Mouse (Mus musculus) heart, adult 11 months (tissue): ENCODE results near the gene Gm10037.
"Not testable (repeated sequence)": the region's sequence is repeated elsewhere in the genome, so short reads cannot be mapped to it uniquely, and the experiment has no call there.

Experiments
- DNase-seq: peaks from one replicate; pipeline ENCODE4 v3.0.0; 2022

Gene Gm10037

DNA sequence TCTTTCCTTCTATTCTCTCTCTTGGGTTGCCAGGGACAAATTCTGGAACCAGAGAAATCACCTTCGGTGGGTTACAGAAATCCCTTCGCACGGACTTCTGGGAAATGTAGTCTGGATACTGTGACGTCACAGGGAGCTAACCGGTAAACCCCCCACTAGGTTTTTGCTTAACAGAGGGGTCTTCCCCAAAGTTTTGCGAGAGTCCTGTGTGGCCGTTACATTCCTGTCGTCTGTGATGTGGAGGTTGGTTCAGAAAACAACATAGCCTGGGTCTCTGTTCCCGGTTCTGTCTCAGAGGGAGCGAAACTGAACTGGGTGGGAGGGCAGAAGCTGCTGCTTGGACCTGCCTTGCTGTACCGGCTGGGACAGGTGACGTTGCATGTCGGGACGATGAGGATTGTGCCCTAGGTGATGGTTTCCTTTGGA, at the start of gene Gm10037:
Gene Gm10037 (plus strand): TSS at position 196 of the 426 bp plus-strand sequence.
- peak; percentile 93 for DNase-seq

DNA sequence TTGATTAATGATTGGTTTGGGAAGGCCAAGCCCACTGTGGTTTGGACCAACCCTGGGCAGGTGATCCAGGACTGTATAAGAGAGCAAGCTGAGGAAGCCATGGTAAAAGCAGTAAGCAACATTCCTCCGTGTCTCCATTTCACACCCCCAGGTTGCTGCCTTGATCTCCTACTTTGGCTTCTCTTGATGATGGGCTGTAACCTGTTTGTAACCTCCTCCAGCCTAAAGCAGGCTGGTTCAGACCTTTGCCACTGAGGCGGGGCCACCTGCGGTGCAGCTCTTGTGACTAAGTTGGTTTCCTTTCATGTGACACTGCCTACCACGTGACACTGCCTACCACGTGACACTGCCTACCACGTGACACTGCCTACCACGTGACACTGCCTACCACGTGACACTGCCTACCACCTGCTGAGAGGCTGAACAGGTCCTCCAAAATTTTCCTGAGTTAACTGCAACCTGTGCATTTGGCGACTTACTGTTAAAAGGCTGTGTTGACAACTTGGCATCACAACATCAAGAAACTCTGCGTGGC, 38.9 kb upstream of the Gm10037 start:
- DNase-seq: peak; percentile 68

DNA sequence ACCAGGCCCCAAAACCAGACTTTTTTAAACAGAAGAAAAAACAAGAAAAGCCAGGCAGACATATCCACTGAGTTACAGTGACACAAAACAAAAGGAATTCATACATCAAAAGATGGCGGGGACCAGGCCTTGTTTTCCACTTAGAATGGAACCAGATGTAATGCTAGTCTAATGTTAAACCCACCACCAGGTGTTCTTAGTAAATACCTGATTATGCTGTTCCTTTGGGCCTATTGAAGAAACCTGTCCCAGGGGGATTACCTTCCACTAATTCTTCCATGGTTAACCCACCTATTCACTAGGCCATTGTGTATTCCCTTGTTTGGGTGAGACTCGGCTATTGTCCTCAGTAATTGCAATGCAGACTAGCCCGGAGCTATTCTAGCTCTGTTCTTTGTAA, 32.3 kb upstream of the Gm10037 start:
- no peak for DNase-seq

DNA sequence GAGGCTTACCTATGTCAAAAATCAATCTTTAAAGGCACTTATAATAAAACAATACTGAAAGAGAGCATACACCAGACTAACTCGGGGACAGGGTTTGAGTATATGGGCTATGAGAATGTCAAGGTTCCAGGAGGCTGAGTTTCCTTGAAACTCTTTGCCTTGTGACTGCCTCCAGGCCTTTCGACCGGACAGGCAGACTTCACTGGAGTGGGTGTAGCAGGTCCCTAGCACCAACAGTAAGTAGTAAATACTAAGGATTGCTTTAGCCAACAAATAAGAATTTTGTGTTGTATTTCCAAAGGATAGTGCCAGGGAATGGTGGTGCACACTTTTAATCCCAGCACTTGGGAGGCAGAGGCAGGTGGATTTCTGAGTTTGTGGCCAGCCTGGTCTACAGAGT, 31.8 kb upstream of the Gm10037 start:
- not testable (repeated sequence) for DNase-seq

DNA sequence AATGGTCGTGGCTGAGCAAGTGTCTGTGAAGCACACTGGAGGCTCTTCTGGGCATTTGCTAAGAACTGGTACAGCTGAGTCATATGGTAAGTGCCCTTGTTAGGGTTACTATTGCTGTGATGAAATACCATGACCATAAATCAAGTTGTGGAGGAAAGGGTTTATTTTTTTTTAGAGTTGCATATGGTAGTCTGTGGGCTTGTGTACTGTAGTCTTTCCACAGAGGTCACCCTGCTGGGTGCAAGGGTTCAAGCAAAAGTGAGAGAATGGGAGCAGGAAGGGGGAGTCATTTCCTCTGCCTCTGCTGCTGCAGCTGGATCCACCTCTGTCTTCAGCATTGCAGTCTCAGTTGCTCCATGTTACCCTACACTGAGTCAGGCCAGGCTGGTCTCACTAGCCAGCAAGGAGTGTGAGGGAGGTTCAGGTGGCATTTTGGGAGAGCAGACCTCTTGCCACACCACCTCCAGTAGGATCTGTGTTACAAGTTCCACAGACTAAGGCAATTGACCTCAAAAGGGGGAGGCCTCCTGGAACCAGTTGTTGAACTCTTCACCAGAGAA, 19.2 kb upstream of the Gm10037 start:
- peak; percentile 60 for DNase-seq

DNA sequence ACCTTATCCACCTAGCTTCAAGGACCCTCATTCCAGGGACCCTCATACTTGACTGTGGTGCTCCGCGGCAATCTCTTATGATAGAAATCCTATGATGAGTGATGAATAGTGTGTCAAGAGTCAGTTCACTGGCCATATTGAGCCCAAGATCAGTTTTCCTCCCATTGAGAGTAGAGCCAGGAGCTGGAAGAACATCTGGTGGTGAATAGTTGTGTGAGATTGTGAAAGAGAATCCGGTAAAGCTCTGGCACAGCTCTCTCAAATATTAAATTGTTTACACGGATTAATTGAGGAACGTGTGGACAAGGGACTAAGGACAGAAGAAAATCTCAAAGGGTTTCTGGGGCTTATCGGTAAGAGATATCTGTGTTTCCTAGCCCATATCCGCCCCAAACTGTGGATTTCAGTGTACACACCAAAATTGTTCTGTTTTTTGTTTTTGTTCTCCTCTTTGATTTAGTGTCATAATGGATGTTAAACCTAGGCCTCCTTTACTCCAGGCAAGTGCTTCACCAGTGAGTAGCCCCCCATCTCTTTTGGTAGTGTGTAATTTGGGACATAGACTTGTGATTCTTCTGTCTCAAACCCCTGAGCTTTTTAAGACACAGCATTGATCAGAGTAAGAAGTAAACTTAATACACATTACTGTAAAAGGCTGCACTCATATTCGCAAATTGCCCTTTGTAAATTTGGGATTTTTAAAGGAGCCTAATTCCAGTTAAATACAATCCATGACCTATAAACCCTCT, 17.8 kb upstream of the Gm10037 start:
- DNase-seq: peak; percentile 36

DNA sequence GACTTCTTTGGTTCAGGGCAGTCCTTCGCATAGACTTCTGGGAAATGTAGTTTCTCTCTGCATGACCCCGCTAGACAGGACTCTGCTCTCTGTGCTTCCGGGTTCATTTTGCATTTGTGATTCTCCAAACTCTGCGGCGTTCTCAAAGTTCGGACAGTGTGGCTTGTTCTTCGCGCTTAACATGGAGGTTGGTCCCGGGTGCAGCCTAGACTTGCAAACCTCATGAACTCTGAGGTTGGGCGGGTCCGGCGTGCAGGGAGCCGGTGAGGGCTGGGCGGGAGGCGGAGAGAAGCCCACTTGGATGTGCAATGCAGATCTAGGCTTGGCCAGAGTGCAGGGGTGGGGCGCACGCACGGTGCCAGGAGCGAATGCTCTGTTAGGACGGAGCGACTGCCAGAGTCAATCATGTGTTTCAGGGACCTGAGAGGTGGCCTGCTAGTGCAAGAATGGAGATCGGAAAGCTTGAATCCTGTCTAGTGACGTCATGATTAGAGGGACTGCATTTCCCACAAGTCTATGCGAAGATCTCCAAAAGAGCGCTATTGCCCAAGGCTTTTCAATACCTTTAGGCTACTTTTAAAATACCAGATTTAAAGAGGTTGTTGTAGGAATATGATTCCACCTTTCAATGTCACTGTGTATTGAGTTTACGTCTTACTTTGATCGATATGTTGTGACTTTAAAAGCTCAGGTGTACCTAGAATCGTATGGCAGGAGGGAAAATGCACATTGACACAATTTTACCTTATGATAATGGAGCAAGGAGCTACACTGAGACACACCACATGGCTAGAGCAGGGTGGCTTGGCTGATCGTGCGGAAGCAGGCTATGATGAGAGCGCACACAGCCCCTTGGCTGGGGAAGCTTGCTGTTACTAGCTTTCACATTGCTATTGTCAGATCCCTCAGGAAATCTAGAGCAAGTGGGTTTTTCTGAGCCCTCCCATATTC, 16.9 kb upstream of the Gm10037 start, which contains the start of gene Zfp273:
Gene Zfp273 (plus strand): TSS at position 31 of the 951 bp plus-strand sequence.
- peak; percentile 98 for DNase-seq

DNA sequence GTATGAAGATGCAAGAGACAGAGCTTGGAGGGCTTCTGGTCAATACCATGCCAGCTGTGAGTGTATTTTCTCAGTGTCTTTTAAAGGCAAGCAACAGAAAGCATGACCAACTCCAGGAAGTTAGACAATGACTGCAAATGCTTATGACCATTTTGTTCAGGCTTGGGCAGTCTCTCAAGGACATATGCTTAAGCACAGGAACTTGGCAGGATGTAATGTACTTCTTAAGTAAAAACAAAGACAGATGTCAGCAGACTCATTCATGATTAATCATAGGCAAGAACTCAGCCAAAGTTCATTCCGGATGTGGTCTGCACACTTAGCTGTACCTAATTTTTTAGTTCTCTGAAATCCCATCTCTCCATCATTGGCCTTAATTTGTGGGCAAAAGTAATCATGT, 12.3 kb upstream of the Gm10037 start:
- peak; percentile 3 for DNase-seq

DNA sequence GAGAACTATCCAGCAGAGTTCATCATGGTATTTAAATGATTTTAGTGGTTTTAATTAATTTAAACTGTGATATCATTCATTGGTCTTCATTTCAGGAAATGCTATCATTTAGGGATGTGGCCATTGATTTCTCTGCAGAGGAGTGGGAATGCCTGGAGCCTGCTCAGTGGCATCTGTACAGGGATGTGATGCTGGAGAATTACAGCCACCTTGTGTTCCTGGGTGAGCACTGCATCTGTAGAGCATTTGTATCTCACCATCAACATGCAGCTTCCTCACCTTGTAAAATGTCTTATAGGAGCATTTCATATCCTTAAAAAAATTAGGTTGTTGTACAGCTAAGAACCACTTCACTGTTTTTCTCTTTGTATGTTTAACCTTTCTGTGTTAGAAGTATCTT, 2.2 kb downstream of the Gm10037 start:
- not testable (repeated sequence) for DNase-seq

DNA sequence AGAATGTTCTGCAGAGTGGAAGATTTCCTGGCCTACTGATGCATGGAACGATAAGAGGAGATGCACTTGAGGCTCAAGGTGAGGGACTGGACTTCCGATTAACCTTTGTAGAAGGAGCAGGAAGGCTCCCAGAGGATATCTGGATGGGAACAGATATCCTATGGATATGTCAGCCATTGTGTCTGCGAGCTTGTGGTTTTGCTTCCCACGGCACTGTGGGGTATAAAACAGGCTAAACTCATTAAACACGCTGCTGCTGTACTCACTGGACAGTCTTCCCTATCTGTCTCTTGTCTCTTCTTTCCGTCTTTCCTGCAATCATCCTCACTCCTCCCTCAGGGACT, 12.8 kb downstream of the Gm10037 start:
- no peak for DNase-seq

DNA sequence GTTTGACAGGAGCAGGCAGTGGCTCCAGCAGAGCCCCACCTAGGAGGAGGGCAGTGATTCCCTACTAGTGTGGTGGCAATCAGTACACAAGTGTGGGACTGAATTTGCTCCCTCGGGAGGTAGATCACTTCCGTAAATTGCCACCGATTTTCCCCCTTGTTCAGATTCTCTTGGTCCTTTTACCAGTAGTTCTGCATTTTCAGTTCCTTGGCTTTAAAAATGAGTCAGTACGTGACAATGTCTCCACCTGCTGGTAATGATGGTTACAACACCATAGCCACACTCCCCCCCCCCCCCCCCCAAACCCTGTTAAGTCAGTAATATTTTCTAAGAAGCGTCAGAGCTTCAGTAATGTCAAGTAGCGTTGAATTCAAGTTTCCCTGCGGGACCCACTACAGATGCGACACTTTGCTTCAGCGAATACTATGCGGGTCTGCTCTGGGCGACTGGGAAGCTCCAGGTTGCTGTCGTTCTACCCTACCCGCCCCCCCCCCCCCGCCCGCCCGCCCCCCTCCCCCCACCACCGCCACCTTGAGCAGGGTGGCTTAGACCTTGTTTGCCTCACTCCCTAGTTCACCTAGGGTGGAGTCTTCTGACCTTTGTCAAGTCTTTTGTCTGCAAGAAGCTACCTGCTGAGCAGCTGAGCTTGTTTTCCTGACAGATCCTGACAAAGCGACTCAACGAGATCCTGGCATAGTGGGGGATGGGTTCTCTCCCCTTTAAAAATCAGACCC, 13.4 kb downstream of the Gm10037 start:
- DNase-seq: peak; percentile 93

DNA sequence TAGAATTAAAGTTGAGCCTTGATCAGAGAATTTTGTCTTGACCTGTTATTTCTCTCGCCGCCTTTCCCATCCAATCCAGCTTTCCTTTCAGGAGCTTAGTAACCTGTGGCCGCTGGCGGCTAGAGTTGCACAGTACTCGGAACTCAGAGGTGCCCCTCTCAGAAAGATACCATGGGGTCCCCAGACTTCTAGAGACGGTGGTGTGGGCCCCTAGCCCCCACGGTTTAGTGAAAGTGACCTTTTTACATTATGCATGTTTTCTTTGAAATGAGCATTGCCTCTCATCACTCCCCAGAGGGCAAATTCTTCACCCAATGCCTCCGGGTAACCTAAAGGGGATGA, 13.9 kb downstream of the Gm10037 start:
- no peak for DNase-seq

DNA sequence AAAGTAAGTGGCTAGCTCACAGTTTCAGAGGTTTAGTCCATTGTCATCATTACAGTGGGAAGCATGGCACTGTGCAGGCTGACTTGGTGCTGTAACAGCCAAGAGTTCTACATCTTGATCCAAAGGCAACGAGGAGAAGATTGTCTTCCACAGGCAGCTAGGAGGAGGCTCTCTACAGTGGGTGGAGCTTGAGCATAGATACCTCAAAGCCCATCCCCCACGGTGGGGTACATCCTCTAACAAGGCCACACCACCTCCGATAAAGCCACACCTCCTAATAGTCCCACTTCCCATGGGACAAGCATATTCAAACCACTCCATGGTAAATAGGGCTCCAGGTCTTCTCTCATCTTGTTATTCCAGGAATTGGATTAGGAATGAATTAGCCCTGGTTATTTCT, 19.5 kb downstream of the Gm10037 start:
- DNase-seq: no peak

DNA sequence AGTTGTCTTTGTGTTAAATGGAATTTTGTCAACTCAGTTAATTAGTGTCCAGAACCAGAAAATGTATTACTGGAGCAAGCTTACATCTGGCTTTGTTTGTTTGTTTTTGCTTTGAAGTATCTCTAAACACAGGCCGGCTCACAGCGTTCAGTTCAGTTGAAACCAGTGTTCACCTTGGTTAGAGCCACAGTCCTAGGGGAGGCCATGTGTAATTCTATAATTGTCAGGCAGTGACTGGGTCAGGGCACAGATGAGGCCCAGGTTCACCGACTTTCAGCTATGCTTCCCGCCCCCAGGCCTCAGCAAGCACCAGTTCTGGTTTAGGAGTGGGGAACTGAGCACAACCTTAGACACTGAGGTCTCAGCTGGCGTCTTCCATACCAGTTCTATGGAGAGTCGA, 22.2 kb downstream of the Gm10037 start:
- DNase-seq: no peak

DNA sequence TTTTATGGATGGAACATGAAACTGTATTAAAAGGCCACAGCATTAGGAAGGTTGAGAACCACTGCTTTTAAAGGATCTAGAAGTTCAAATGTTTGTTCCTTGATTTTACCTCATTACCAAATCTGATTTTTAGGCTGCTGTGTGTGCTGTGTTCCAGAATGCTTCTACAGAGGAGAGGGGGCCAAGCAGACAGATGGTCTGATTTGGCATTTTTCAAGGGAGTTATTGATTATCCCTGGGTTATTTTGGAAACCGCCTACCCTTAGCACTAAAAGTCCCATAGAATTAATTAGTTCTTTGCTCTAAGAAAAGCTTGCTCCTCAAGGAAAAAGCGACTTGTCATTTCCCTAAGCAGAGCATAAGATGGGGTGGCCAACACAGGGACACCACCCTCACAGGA, 23.1 kb downstream of the Gm10037 start:
- DNase-seq: no peak

DNA sequence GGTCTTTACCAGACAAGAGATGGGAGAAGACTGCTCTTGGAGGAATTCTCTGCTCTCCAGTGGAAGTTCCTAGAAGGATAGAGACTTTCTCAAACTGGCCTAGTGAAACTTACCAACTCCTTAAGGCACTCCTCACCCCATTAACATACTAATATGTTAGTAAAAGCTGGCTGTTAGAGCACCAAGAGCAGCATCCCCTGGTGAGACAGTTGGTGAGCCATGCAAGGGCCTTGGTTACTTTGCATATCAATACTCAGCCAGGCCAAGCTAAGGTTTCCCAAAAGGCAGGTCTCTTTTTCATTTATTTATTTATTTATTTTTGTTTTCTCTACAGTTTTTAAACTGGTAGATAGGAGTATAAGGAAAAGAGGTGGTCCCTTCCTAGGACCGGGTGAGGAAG, 26.4 kb downstream of the Gm10037 start:
- DNase-seq: no peak

DNA sequence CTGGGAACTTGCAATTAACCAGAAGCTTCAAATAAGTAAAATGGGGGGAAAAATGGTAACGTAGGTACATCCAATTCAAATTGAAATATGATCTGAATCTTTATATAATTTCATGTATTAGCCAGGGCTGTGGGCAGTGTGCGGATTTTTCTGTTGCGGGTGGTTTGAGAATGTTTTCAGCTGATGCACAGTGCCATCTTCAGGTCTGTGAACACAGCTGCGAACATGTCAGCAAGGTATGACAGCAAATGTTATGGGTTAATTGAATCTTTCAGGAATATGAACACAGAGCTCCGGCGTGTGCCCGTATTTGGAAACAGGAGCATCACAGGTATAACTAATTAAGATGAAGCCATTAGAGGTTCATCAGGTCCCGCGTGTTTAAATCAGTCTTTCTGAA, 31.6 kb downstream of the Gm10037 start:
- DNase-seq: no peak

DNA sequence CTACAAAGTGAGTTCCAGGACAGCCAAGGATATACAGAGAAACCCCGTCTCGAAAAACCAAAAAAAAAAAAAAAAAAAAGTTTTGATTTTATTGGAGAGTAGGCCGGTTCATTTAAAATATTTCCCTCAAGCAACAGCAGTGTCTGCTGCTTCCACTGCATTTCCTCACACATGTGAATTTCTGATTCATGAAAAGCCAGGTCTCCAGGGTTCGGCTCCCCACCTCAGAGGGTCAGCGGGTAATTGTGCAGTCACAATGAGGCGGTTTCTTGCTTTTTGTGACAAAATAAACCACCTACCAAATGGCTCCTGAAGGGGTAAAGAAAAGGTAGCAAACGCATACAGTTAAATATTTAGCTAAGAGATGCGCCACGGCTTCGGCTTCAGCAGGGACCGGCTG, 32.1 kb downstream of the Gm10037 start, which contains the start of gene BC048507:
Gene BC048507 (plus strand): TSS at position 301 of the 400 bp plus-strand sequence.
- no peak for DNase-seq

DNA sequence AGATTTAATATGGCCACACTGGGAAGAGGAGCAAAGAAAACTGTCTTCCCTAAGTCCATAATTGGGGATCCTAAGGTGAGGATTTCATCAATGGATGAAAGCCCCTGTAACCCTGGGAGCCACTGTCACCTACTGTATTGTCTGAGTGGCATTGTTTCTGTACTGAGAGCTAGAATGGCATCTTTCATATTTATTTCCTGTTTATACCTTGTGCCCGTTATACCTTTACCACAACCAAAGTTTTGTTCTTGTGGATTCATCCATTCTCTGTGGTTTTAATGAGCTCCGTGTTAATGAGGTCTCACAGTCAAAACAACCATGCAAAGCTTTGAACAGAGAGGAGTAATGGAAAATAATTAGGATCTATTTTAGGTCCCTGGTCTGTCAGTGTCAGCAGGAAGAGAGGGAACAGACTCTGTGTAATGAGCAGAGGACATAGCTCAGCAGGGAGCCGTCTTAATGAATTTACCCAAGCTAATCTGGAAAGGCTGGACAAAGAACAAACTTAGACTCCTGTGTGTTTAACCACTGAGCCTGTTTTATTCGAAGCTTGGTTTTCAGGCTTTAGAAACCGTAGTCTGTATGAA, 34.0 kb downstream of the Gm10037 start:
- DNase-seq: no peak

DNA sequence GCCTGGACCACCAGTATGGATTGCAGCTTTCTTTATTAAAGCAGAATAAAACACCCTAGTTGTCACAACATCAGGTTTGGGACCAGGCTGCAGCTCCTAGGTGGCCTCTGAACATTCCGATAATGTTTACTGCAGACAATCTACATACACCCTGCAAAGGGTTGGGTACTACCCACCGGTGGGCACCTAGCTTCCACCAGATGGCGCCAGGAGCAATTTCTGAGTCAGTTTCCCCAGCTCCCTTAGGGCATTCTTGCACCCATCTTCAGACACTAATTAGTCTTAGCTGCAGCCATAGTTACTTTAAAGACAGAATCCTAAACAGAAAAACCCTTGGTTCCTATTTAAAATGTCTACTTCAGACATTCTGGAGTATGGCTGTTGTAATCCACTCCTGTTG, 37.0 kb downstream of the Gm10037 start:
- no peak for DNase-seq

DNA sequence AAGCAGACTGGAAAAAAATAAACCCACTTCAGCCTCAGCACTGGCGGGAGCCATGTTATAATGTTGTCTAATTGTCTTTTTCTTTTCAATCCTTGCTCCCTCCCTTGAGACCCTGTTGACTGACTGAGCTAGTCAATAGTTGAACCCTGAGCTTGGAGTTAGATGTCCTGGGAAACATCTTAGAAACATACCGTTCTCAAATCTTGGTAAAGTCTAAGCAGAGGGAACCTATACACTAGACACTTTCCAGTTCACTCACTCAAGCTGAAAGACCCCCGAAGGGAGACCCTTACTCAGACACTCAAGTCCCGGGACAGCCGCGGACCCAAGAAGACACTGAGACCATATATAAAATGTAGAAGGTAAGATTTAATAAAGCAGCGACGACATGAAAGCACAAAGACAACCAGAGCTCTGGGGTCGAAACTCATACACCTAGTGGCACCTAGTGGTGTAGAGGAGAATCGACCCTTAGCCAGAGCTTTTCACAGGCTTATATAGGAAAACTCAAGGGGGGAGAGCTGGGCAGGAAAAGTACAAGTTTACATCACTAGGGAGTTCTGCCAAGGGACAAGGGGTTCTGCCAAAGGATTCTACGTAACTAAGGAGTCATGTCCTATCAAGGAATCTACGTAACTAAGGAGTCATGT, 45.3 kb downstream of the Gm10037 start:
- DNase-seq: not testable (repeated sequence)
